Mouse (Mus musculus) lung, embryonic 14.5 days (tissue): ENCODE results near the gene Jpt2. TPM values are rescaled to one million over a fixed set of nuclear protein-coding genes. Genes with fewer than 3 reads are reported as not detected.

ENCODE experiments used
- ATAC-seq: fragments of 200-750 bp; cut with Nextera tagmentation; 2 replicates; pipeline ENCODE4 v1.8.0; 2017; ENCODE audit warnings: mild to moderate bottlenecking, moderate TSS enrichment, moderate library complexity; ENCODE audit not compliant: insufficient read depth
- DNase-seq: peaks from one replicate; pipeline ENCODE4 v3.0.0-alpha.2; 2015
- H3K27ac ChIP-seq: fragments of 300-500 bp; sonication (generic); 2 replicates; pipeline ENCODE4 v1.5.1; 2014; ENCODE audit warnings: low read depth, mild to moderate bottlenecking, moderate library complexity
- H3K27me3 ChIP-seq: fragments of 300-500 bp; sonication (generic); 2 replicates; pipeline ENCODE4 v1.6.1; 2014; ENCODE audit warnings: low read length, control low read depth; ENCODE audit not compliant: insufficient read depth
- H3K36me3 ChIP-seq: fragments of 300-500 bp; sonication (generic); 2 replicates; pipeline ENCODE4 v1.6.1; 2014; ENCODE audit warnings: control low read depth; ENCODE audit not compliant: insufficient read depth
- H3K4me1 ChIP-seq: fragments of 300-500 bp; sonication (generic); 2 replicates; pipeline ENCODE4 v1.6.1; 2014; ENCODE audit warnings: antibody characterized with exemption, control low read depth; ENCODE audit not compliant: insufficient read depth
- H3K4me2 ChIP-seq: fragments of 300-500 bp; sonication (generic); 2 replicates; pipeline ENCODE4 v1.6.1; 2014; ENCODE audit warnings: mild to moderate bottlenecking
- H3K4me3 ChIP-seq: fragments of 300-500 bp; sonication (generic); 2 replicates; pipeline ENCODE4 v1.5.1; 2014; ENCODE audit warnings: low read depth, low read length
- H3K9ac ChIP-seq: fragments of 300-500 bp; sonication (generic); 2 replicates; pipeline ENCODE4 v1.6.1; 2014
- H3K9me3 ChIP-seq: fragments of 300-500 bp; sonication (generic); 2 replicates; pipeline ENCODE4 v1.6.1; 2016; ENCODE audit warnings: low read depth, low read length, control low read depth
- CTCF ChIP-seq: IDR thresholded peaks from 2 replicates; pipeline ENCODE4 v1.5.1; 2016; ENCODE audit warnings: antibody characterized with exemption, low read depth
- WGBS: fragments of 180-500 bp; shearing (Covaris S2); extraction: QIAGEN DNeasy Blood & Tissue Kit; methylation state at CpG from one replicate; pipeline ENCODE4 v1.1.7; 2014; 5-methylcytosine and 5-hydroxymethylcytosine counted together
- polyA plus RNA-seq: library from polyadenylated mRNA; unstranded; fragments of >200 nt; fragmentation: Nextera tagmentation; extraction: Ambion mirVana; gene quantifications from 2 replicates; pipeline ENCODE4 v1.2.1, GENCODE M21; 2014

The Jpt2 gene
- polyA plus RNA-seq: 140 and 142 TPM in 2 replicates

DNA sequence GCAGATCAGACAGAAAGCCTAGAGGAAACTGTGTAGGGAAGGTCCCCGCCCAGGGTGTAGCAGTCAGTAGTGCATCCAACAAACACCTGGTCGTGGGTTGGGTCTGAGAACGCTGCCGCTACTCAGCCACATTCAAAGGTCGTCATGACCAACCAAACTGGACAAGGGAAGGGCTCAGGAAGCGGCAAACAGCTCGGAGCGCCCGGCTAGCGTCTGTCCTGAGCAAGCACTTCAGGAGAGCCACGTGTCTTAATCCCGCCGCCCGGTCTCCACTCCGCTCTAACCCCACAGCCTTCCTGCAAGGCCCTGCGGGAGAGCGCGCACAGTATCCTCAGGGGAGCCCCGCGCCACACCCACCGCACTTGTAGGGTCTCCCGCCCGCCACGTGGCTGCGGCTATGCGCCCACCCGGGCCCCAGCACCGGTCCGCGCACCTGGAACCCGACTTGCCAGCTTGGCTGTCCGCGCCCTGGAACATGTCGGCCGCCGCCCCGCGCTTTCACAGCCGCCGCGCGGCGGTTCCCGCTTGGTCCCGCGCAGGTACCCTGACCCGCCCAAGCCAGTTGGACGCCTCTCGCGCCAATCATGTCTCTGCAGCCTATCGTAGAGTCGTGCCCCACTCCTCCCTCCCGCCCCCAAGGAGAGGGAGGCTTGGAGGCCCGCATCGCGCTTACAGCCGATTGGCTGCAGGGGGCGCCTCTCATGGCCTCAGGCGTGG, at the start of gene Jpt2:
Gene Jpt2 (minus strand): TSS at position 555 of the 717 bp plus-strand sequence.
- peak; percentile 78 for TF ChIP-seq CTCF
- Histone ChIP-seq H3K27me3 (no peaks in the 10 kb centered on the region), H3K4me2 (peak within 1 kb of the TSS; percentile 66), H3K36me3 (peaks cover 57% of the 10 kb centered on the region), H3K27ac (peak within 1 kb of the TSS; percentile 88), H3K9me3 (no peaks in the 10 kb centered on the region), H3K9ac (peak within 1 kb of the TSS; percentile 85), H3K4me1 (0 out of 2 replicates have a peak, but pooled peaks cover 3% of the 10 kb centered on the region), H3K4me3 (peak within 1 kb of the TSS; percentile 73)
- under 1% methylated on average over 59 of the region's 59 CpGs for WGBS
- DNase-seq (peak; percentile 99), ATAC-seq (peak; percentile 100)

- no peaks in the 10 kb centered on the region for H3K4me1 ChIP-seq
- no peak overlapping the region for H3K4me3 ChIP-seq
- no peak for TF ChIP-seq CTCF
- no peaks in the 10 kb centered on the region for H3K9me3 ChIP-seq
- H3K27ac ChIP-seq: no peak overlapping the region
- no peak for DNase-seq
- no peaks in the 10 kb centered on the region for H3K27me3 ChIP-seq
- H3K36me3 ChIP-seq: peaks cover 77% of the 10 kb centered on the region
- no peak overlapping the region for H3K9ac ChIP-seq
- ATAC-seq: no peak
- H3K4me2 ChIP-seq: no peak overlapping the region
Observed at GRCm38 (mm10) chr17:25007480-25007879, 47.0 kb upstream of the Jpt2 start.

- no peak overlapping the region for H3K4me2 ChIP-seq
- no peak for ATAC-seq
- peaks cover 75% of the 10 kb centered on the region for H3K36me3 ChIP-seq
- no peak for TF ChIP-seq CTCF
- no peak overlapping the region for H3K27ac ChIP-seq
- H3K9me3 ChIP-seq: no peaks in the 10 kb centered on the region
- DNase-seq: no peak
- WGBS: 97% methylated on average over 3 of the region's 3 CpGs
- H3K4me3 ChIP-seq: no peak overlapping the region
- H3K4me1 ChIP-seq: no peaks in the 10 kb centered on the region
- H3K9ac ChIP-seq: no peak overlapping the region
- H3K27me3 ChIP-seq: no peaks in the 10 kb centered on the region
Observed at GRCm38 (mm10) chr17:25005102-25005501, 44.6 kb upstream of the Jpt2 start.

DNA sequence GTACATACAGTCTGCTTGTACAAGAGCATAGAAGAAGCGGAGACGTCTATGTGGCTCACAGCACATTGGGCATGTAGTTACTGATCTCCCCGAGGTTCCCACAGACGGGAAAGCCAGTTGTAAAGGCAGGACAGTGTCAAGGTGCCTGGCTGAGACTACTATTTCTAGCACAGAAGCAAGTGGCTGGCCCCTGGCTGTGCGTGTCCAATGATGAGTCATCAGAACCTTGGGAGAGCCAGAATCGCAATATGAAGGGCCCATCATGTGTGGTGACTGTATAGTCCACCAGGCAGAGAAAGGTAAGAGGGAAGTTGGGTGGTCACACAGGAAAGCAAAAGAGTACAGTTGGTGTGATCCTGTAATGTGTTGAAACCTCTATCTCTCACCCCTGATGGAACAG, 34.2 kb upstream of the Jpt2 start:
- 91% methylated on average over 6 of the region's 6 CpGs for WGBS
- ATAC-seq (no peak), DNase-seq (no peak)
- H3K9ac ChIP-seq: no peak overlapping the region
- no peaks in the 10 kb centered on the region for H3K9me3 ChIP-seq
- H3K36me3 ChIP-seq: peaks cover 95% of the 10 kb centered on the region
- H3K27me3 ChIP-seq: no peaks in the 10 kb centered on the region
- no peak overlapping the region for H3K27ac ChIP-seq
- no peak overlapping the region for H3K4me2 ChIP-seq
- no peak for TF ChIP-seq CTCF
- no peaks in the 10 kb centered on the region for H3K4me1 ChIP-seq
- no peak overlapping the region for H3K4me3 ChIP-seq

GRCm38 (mm10) chr17:24987221-24987620, 26.7 kb upstream of the Jpt2 start:
- H3K27ac ChIP-seq: no peak overlapping the region
- peaks cover 95% of the 10 kb centered on the region for H3K36me3 ChIP-seq
- no peaks in the 10 kb centered on the region for H3K9me3 ChIP-seq
- H3K4me1 ChIP-seq: no peaks in the 10 kb centered on the region
- 93% methylated on average over 6 of the region's 6 CpGs for WGBS
- H3K4me3 ChIP-seq: no peak overlapping the region
- TF ChIP-seq CTCF: no peak
- H3K9ac ChIP-seq: no peak overlapping the region
- no peak for ATAC-seq
- DNase-seq: no peak
- no peak overlapping the region for H3K4me2 ChIP-seq
- no peaks in the 10 kb centered on the region for H3K27me3 ChIP-seq

GRCm38 (mm10) chr17:24960852-24961715, 595 bp upstream of the Jpt2 start:
- Histone ChIP-seq H3K4me1 (0 out of 2 replicates have a peak, but pooled peaks cover 3% of the 10 kb centered on the region), H3K9ac (peak overlapping the region; percentile 85), H3K4me3 (peak overlapping the region; percentile 73), H3K36me3 (peaks cover 58% of the 10 kb centered on the region), H3K27ac (no peak overlapping the region), H3K27me3 (no peaks in the 10 kb centered on the region), H3K4me2 (peak overlapping the region; percentile 66), H3K9me3 (no peaks in the 10 kb centered on the region)
- WGBS: 12% methylated on average over 21 of the region's 21 CpGs
- DNase-seq (peak; percentile 19), ATAC-seq (peak; percentile 36; the same call in 1 of the 2 replicates)
- no peak for TF ChIP-seq CTCF

- Histone ChIP-seq H3K4me1 (0 out of 2 replicates have a peak, but pooled peaks cover 3% of the 10 kb centered on the region), H3K9ac (peak overlapping the region; percentile 85), H3K27me3 (no peaks in the 10 kb centered on the region), H3K36me3 (peaks cover 57% of the 10 kb centered on the region), H3K4me3 (peak overlapping the region; percentile 73), H3K27ac (no peak overlapping the region), H3K9me3 (no peaks in the 10 kb centered on the region), H3K4me2 (peak overlapping the region; percentile 66)
- 38% methylated on average over 8 of the region's 8 CpGs for WGBS
- no peak for TF ChIP-seq CTCF
- peak; percentile 13 for DNase-seq
- ATAC-seq: no peak
Observed at GRCm38 (mm10) chr17:24959371-24959770, 1.1 kb downstream of the Jpt2 start.
